Mouse (Mus musculus): ENCODE data around the gene Mrpl23.

GRCm38 (mm10) chr7:142493535-142493934, 39.0 kb upstream of the Mrpl23 start:
- no peak for TF ChIP-seq CTCF (IDR thresholded peaks at IDR 0.05; ENCODE audit: extremely low read depth, insufficient read depth, low read length)
- no peak for TF ChIP-seq POLR2A (IDR thresholded peaks at IDR 0.05; ENCODE audit: extremely low read depth, insufficient read depth, low read length)

Data from cortical plate, adult 2 months (tissue).